Mouse (Mus musculus) lung, adult 18-20 months (tissue): Measurements from ENCODE around the gene Efnb2.

ENCODE experiments used
- DNase-seq, 2 experiments: peaks; one replicate each; pipeline ENCODE4 v3.0.0; 2022; ENCODE audit warnings: mixed read lengths in 2 of 2

Efnb2 gene

GRCm38 (mm10) chr8:8568215-8568773, 92.7 kb downstream of the Efnb2 start:
- no peak for DNase-seq
